Mouse (Mus musculus) heart, embryonic 13.5 days (tissue): ENCODE measurements around the gene Sod2. TPM values are rescaled to one million over a fixed set of nuclear protein-coding genes. Genes with fewer than 3 reads are reported as not detected.
"Not testable (repeated sequence)": the region's sequence is repeated elsewhere in the genome, so short reads cannot be mapped to it uniquely, and the experiment has no call there.

Experiments used
- ATAC-seq: fragments of 200-750 bp; cut with Nextera tagmentation; 2 replicates; pipeline ENCODE4 v1.8.0; 2017; ENCODE audit warnings: moderate TSS enrichment; ENCODE audit not compliant: insufficient number of reproducible peaks, low FRiP score, low TSS enrichment; ENCODE audit errors: extremely low read depth
- H3K27ac ChIP-seq: fragments of 300-500 bp; sonication (generic); replicated peaks from 2 replicates; pipeline ENCODE4 v1.5.1; 2015; ENCODE audit warnings: moderate library complexity, mild to moderate bottlenecking, inconsistent platforms
- H3K27me3 ChIP-seq: fragments of 300-500 bp; sonication (generic); replicated peaks from 2 replicates; pipeline ENCODE4 v1.6.1; 2015; ENCODE audit warnings: mild to moderate bottlenecking, inconsistent platforms
- H3K36me3 ChIP-seq: fragments of 300-500 bp; sonication (generic); 2 replicates; pipeline ENCODE4 v1.6.1; 2015; ENCODE audit warnings: mild to moderate bottlenecking, inconsistent platforms
- H3K4me1 ChIP-seq: fragments of 300-500 bp; sonication (generic); 2 replicates; pipeline ENCODE4 v1.6.1; 2015; ENCODE audit warnings: inconsistent platforms
- H3K4me2 ChIP-seq: fragments of 300-500 bp; sonication (generic); 2 replicates; pipeline ENCODE4 v1.6.1; 2015; ENCODE audit warnings: inconsistent platforms, mild to moderate bottlenecking, moderate library complexity
- H3K4me3 ChIP-seq: fragments of 300-500 bp; sonication (generic); 2 replicates; pipeline ENCODE4 v1.5.1; 2015; ENCODE audit warnings: moderate library complexity, mild to moderate bottlenecking, inconsistent platforms
- H3K9ac ChIP-seq: fragments of 300-500 bp; sonication (generic); 2 replicates; pipeline ENCODE4 v1.6.1; 2015; ENCODE audit warnings: inconsistent platforms, mild to moderate bottlenecking, moderate library complexity
- H3K9me3 ChIP-seq: fragments of 300-500 bp; sonication (generic); 2 replicates; pipeline ENCODE4 v1.6.1; 2016; ENCODE audit warnings: inconsistent platforms
- WGBS: fragments of 180-500 bp; shearing (Covaris S2); methylation state at CpG from one replicate; pipeline ENCODE4 v1.1.7; 2015; ENCODE audit warnings: mixed read lengths; 5-methylcytosine and 5-hydroxymethylcytosine counted together
- polyA plus RNA-seq: library from polyadenylated mRNA; unstranded; fragments of >200 nt; fragmentation: Nextera tagmentation; extraction: Ambion mirVana; gene quantifications from 2 replicates; pipeline ENCODE4 v1.2.1, GENCODE M21; 2015

Sod2 gene
- polyA plus RNA-seq, 1 experiment from 2014 or later = 305 TPM

GRCm38 (mm10) chr17:13009887-13010286, 3.2 kb downstream of the Sod2 start:
- 46% methylated on average over 3 of the region's 3 CpGs for WGBS
- Histone ChIP-seq H3K9ac (no peak overlapping the region), H3K27ac (no peak overlapping the region), H3K9me3 (no peaks in the 10 kb centered on the region), H3K4me1 (peaks cover 21% of the 10 kb centered on the region), H3K36me3 (peaks cover 46% of the 10 kb centered on the region), H3K4me2 (peak overlapping the region; percentile 90; the same call in 1 of the 2 replicates), H3K27me3 (no peaks in the 10 kb centered on the region), H3K4me3 (no peak overlapping the region)
- ATAC-seq = no peak

DNA sequence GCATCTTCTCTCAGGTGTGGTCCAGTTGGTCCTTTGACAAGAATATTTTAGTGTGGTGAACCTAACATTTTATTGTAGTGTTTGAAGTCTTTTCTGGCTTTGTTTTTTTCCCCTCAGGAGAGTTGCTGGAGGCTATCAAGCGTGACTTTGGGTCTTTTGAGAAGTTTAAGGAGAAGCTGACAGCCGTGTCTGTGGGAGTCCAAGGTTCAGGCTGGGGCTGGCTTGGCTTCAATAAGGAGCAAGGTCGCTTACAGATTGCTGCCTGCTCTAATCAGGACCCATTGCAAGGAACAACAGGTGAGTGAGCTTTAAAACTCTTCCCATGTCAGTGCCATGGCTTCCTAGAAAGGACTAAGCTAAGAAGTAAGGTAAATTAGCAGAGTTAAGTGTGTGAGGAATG, 6.7 kb downstream of the Sod2 start:
- WGBS = 81% methylated on average over 3 of the region's 3 CpGs

DNA sequence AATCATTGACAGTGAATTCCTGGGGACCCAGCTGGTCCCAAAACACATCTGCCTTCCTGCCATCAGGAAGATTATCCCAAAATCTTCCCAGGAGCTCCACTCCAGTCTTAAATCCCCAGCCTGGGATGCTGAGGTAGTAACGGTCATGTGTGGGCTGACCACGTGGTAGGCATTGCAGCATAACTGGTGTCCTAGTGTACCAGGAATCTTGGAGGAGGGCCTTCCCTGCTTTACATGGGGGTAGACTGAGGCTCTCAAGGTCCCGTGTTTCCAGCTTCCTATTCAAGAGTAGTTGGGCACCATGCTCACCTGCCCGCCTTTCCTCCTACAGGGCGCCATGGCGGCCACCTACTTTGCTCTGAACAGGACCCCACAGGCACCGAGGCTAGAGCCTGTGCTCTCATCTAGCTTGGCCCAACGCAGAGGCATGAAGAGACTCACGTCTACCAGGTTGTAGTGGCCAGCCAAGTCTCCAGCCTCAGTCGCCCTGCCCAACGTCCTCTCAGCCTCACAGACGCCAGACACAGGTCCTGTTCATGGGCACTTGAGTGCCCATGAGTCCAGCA, 30.1 kb downstream of the Sod2 start:
- H3K4me3 ChIP-seq, ATAC-seq, H3K9me3 ChIP-seq, H3K36me3 ChIP-seq, H3K27me3 ChIP-seq, H3K27ac ChIP-seq, H3K9ac ChIP-seq, H3K4me1 ChIP-seq, H3K4me2 ChIP-seq: not testable (repeated sequence)
- WGBS = 74% methylated on average over 4 of the region's 12 CpGs

More for the DNA sequence above, 6.7 kb downstream of the Sod2 start:
- Histone ChIP-seq H3K4me1 (peaks cover 14% of the 10 kb centered on the region), H3K9ac (no peak overlapping the region), H3K9me3 (no peaks in the 10 kb centered on the region), H3K36me3 (peaks cover 61% of the 10 kb centered on the region), H3K4me2 (no peak overlapping the region), H3K27ac (no peak overlapping the region), H3K4me3 (no peak overlapping the region), H3K27me3 (no peaks in the 10 kb centered on the region)
- ATAC-seq = no peak

GRCm38 (mm10) chr17:13043846-13044673, 37.4 kb downstream of the Sod2 start:
- H3K4me1 ChIP-seq, H3K4me3 ChIP-seq, H3K9me3 ChIP-seq, H3K4me2 ChIP-seq, H3K9ac ChIP-seq, ATAC-seq, H3K36me3 ChIP-seq, H3K27me3 ChIP-seq, H3K27ac ChIP-seq: not testable (repeated sequence)
- WGBS = 9% methylated on average over 3 of the region's 4 CpGs

- H3K27ac ChIP-seq, H3K27me3 ChIP-seq, H3K4me1 ChIP-seq, H3K36me3 ChIP-seq, H3K9ac ChIP-seq, ATAC-seq, H3K4me3 ChIP-seq, H3K9me3 ChIP-seq, H3K4me2 ChIP-seq: not testable (repeated sequence)
- 55% methylated on average over 2 of the region's 8 CpGs for WGBS
Measured at GRCm38 (mm10) chr17:13052124-13052813, 45.6 kb downstream of the Sod2 start, which contains the start of gene Gpr31b. Gene Gpr31b (minus strand): TSS chr17:13052296.

DNA sequence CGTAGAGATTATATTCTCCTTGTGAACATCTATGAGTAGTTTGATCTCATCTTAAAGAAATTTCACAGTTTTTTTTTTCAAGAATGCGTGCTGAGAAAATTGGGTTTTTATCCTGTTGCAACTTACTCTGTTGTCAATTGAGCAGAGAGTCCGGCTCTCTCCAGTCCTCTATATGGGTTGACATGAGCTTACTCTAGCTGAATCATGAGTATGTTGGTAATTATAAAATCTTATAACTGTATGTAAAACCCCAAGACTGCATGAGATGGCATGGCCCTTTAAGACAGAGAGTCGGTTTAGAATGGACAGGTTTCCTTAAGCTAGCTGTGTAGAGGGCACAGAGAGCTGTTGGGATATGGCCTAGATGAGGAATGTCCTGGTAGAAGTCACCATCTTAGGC, 54.2 kb downstream of the Sod2 start, which contains the start of gene Tcp10b:
TSS of gene Tcp10b (plus strand) at position 301 of the 400 bp plus-strand sequence.
- WGBS = 83% methylated on average over 4 of the region's 4 CpGs

DNA sequence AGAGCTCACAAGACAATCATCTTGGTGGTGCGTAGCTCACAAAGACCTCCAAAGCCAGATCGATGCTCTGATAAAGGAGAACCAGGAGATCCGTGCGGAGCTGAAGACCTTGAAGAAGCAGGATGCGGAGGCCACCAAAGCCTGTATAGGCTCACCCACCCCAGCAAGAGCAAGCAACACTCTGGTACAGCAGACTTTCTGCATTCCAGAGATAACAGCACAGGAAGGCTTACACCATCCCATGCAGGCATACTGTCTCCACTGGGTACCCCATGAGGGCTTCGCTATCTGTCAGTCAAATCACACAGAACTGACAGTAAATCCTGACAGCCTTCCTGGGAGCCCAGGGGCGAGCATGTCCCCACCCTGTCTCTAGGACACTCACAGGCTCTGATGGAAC, 56.2 kb downstream of the Sod2 start:
- not testable (repeated sequence) for H3K4me3 ChIP-seq, H3K27ac ChIP-seq, ATAC-seq, H3K4me1 ChIP-seq, H3K36me3 ChIP-seq, H3K27me3 ChIP-seq, H3K4me2 ChIP-seq, H3K9ac ChIP-seq, H3K9me3 ChIP-seq
- 33% methylated on average over 7 of the region's 7 CpGs for WGBS

More for the DNA sequence above, 54.2 kb downstream of the Sod2 start, which contains the start of gene Tcp10b:
- ATAC-seq, H3K9me3 ChIP-seq, H3K36me3 ChIP-seq, H3K4me2 ChIP-seq, H3K9ac ChIP-seq, H3K4me3 ChIP-seq, H3K4me1 ChIP-seq, H3K27me3 ChIP-seq, H3K27ac ChIP-seq: not testable (repeated sequence)

DNA sequence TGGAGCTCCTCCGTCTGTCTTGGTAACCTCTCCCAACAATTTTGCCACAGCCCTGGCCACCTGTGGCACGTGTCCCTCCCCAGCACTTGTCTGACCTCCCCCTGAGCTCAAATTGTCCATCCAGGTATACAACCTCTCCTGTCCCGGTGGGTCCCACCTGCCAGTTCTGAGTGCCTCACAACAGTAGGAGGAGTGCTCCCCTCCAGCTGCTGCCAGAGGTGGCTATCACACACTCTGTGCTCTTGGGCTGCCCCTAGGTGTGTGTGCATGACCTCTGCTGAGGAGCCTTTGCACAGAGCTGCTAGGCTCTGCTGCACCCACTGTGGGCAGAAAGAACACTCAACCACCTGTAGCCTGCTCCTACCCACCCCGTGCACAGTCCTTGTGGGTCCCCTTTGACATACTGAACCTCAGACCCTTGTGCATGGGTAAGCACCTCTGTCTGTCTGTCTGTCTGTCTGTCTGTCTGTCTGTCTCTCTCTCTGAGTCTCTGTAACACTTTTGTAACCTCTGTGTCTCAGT, 61.3 kb downstream of the Sod2 start:
- H3K27ac ChIP-seq, H3K4me1 ChIP-seq, H3K9ac ChIP-seq, H3K4me2 ChIP-seq, H3K4me3 ChIP-seq, H3K9me3 ChIP-seq, H3K36me3 ChIP-seq, ATAC-seq, H3K27me3 ChIP-seq: not testable (repeated sequence)
- WGBS = 79% methylated on average over 1 of the region's 4 CpGs

- H3K4me1 ChIP-seq, ATAC-seq, H3K36me3 ChIP-seq, H3K9ac ChIP-seq, H3K4me2 ChIP-seq, H3K27ac ChIP-seq, H3K4me3 ChIP-seq, H3K9me3 ChIP-seq, H3K27me3 ChIP-seq: not testable (repeated sequence)
- WGBS = 70% methylated on average over 5 of the region's 5 CpGs
Measured at GRCm38 (mm10) chr17:13069227-13069626, 62.6 kb downstream of the Sod2 start.
